Mouse (Mus musculus): ENCODE measurements around the gene Bcar3.
A peak's percentile ranks its signal among the peaks of the same experiment; 100 is the strongest.

The Bcar3 gene

DNA sequence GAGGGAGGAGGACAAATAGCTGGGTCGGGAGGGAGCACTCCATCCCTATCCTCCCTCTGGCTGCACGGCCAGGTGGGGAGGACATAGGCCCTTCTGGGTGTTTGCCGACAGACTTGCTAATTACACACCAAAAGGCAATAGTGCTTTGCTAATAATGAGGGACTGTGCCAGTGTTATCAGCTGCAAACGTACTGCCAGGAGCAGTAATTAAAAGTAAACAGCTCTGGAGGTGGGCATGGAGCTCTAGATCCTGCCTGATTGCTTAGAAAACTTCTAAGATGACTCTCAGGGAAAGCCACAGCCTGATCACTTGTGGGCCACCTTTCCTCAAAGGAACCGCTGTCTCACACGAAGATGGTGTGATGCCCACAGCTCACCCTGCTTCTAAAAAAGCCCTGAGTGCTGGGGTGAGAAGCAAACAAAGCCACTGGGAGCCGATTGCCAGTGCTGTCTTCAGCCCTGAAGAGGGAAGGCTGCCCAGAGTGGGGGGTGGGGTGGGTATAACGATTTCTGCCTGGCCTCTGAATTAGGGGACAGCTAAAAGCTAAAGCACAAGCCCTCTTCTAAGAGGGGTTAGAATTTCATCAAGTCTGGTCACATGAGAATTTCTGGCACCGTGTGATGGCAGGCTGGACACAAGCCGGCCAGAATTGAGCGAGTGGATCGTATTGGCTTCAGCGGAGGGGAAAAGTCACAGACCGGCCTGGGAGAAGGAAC lies 189.3 kb downstream of the Bcar3 start:
- no peak for DNase-seq (ENCODE audit: low read depth, low spot score)

DNA sequence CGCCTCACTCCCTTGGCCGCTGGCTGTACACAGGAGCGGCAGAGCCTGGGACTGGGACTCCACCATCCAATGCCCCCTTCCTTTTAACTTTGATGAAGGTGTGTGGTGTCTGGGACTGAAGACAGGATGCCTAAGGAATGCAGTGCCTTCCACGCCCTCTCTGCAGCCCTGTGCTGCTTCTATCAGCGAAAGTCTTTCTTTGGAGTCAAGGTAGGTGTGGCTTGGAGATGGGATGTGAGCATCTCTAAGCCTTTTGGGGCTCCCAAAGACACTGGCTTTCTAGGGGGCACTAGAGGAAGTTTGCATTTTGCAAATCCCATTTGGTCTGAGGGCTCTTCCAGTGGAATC lies 189.8 kb downstream of the Bcar3 start:
- DNase-seq (ENCODE audit: low read depth, low spot score): no peak

DNA sequence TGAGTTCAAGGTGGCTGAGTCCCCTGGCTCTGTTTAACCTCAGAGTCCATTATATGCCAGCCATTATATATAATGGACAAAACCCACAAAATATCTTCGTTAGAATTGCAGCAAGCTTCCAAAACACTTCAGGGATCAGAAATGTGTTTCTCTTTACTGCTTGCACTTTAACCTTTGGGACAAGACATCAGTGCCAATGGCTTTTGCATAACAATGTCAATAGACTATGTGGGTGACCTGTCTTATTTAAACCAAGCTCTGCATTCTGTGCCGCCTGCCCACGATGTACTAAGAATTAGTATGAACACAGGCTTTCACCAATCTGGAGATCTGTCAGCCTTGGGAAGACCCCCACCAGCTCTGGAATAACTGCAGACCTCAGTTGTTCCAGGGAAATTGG lies 190.4 kb downstream of the Bcar3 start:
- DNase-seq (ENCODE audit: low read depth, low spot score): no peak

DNA sequence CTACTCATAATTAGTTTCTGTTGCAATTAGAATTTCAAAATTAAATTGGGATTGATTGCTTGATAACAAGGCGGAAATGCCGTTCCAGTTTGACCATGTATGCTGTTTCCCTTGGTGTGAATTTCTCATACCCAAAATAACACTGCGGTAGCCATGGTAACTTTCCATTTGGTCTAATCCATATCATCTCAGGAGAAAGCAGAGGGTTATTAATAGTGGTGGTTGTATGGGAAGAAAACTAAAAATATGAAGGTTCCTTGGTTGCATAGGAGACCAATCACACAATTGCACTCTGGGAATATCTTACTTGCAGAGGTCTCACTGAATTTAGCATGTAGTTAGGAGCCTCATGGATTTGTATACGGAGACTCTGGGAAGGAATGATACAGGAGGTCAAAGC lies 191.8 kb downstream of the Bcar3 start:
- DNase-seq (ENCODE audit: low read depth, low spot score): no peak

DNA sequence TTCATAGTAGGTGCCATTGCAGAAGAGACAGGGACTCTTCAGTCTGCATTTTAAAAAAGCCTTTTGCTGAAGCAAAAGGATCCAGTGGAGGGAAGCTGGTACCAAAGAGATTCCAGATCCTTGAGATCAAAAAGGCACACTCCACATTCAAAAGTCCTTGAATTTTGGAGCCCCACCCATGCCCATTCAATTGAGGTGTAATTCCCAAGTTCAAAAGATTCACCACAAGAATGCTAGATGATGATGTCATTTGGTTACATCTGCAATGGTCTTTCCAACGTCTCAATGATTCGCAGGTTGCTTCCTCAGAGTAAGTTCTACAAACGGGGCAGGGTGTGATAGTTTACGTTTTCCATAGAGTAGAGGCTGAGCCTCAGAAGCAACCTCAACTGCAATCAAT lies 192.3 kb downstream of the Bcar3 start:
- no peak for DNase-seq (ENCODE audit: low read depth, low spot score)

DNA sequence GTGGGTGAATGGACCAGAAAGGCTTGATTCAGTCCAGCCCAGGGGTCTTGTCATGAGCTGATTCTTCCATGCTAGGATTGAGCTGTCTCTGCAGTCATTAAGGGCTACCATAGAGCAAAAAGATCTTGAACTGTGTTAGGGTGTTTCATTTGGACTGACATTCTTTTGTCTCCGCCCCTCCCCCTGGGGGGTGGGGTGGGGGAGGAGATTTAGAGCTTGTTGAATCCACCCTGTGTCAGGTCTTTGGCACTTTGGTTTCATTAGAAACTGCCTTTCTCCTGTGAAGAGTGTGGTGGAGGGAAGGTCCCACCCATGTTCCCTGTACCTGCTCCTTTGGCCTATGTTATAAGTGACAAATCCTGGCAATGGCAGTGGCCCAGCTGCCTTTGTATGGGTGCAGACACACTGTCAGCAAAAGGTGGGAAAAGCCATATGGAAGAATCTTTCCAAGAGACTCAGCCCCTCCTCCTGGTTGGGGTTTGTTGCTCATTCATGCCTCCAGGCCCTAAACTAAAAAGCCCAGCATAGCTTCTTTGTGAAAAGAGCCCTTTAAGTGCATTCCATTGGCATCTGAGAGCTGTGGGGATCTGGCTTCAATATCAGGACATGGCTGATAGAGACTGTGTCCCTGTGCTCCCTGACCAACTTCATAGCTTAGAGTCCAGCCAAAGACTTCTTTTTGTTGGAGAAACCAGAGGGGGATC lies 194.3 kb downstream of the Bcar3 start:
- no peak for DNase-seq (ENCODE audit: low read depth, low spot score)

DNA sequence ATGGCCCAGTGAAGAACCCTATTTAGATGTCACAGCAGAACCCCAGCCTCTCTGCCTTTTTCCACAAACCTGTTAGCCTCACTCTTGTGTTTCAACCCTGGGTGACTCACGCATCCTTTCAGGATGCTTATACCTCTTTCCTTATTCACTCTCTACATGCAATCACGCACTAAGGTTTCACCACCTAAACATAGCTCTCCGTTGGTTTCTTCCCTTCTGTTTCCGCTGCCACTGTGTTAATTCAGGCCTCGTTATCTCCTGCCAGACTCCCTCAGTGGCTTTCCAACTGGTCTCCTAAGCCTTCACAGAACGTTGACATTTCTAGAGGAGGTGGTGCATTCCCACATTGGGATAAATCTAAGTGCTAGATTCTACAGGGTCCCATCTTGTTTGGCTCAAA lies 196.6 kb downstream of the Bcar3 start:
- DNase-seq (ENCODE audit: low read depth, low spot score): no peak

DNA sequence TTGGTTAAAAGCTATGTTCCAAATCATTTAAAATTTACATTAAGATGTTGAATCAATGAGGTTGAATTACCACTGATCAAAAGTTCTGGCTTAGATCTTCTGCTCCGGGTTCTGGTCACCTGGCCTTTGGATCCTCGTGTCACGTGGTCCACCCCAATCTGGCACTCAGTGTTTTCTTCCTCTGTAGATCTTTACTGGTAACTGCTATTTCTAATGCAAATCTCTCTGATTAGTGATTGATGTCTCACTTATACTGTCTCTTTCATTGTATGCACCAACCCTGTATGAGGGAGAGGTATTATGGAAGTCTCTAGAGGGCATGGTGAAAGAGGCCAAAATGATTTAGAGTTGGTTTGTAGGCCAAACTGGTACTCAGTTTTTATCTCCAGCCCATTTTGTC lies 198.1 kb downstream of the Bcar3 start:
- DNase-seq (ENCODE audit: low read depth, low spot score): no peak

DNA sequence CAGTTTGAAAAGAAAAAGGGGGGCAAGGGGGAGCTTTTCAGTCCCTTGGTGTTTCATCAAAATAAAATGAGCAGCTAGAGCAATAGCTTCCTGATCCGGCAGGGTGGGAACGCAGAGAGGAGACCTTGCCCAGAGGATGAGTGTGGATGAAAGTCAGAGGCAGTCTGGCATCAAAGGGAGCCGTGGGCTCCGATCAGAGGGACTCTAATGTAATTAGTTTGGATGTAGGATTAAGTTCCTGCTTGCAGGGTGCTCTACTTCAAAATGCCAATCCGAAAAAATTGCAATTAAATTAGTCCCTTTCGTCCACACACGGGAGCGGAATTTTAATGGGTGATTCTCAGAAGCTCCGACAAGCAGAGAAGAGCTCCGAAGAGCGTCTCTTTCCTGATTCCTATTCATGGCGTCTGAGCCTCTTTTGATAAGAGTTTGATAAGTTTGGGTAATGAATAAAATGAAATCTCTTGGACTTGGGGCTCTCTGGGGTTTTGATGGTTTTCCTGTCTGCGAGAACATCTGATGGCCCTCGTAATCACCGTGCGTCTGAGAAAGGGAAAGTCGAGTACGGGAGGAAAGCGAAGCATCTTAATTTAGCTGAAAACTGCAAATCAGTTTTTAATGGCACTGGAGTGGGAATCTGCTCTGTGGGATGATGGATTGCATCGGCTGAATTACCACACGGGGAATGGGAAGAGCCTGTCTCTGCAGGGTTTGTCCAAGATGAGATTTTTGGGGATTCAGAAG lies 199.1 kb downstream of the Bcar3 start:
- no peak for DNase-seq (ENCODE audit: low read depth, low spot score)

DNA sequence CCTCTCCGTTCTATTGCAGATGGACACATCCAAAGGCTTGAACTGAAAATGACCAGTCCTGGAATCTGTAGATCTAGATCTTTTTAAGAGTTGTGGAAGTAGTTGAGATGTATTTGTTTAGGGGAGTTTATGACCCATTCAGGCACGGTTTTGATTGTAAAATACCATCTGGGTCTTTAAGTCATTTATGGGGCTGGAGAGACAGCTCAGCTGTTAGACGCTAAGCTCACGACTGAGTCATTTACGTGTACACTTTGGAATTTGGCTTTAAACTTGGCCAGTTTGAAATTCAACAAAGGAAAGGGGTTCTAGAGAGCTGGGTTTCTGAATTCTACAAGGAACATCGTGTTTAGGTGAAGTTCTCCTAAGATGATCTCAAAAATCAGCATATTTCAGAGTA lies 200.8 kb downstream of the Bcar3 start:
- DNase-seq (ENCODE audit: low read depth, low spot score): no peak

DNA sequence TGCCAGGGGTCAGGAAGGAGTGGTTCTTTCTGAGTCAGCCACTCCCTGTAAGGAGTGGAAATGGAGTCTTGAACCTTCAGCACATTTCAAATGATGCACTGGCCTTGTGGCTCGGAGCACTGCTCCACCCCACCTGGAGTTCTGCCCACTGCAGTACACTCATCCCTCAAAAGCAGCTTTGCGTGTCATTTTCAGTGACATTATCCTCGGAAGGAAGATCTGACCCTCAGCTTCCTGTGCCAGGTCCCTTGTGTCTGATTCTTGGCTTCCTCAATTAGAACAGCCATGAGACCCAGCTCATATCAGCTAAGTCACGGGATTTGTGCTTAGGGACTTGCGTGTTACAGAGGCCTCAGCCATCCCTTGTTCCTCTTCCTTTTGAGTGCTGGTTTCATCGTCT lies 203.9 kb downstream of the Bcar3 start:
- no peak for DNase-seq (ENCODE audit: low read depth, low spot score)

DNA sequence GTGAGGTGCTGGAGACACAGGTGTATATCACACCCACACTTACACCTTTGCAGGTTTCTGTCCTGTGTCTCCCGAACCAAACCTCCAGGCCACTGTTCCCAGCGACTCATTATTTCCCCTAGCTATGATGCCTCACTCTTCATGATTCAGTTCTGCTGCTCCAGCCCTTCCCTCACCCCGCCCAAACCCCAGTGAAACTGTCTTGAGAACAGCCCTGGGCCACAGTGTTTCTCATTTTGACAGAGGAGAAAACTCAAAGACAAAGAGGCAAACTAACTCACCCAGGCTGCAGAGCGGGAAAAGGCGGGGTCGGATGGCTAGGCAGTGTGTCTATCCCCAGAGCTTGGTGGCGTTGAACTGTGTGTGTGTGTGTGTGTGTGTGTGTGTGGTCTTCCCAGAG lies 204.6 kb downstream of the Bcar3 start:
- no peak for DNase-seq (ENCODE audit: low read depth, low spot score)

DNA sequence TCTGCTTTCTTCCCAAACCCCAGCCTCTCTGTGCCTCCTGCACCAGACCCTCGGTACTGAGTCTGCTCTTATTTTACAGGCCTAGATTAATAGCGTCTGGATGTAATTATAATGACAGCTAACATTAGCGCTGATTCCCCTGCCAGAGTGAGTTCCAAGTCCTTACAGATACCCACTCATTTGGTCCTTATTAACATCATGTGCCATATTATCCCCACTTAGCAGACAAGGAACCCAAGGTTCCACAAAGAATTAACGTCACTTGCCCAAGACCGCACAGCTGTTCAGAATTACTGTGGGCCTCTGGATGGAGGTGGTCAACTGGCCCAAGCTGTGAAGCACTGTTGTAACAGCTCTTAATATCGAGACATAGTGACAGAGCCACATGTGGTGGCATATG lies 205.7 kb downstream of the Bcar3 start:
- no peak for DNase-seq (ENCODE audit: low read depth, low spot score)

DNA sequence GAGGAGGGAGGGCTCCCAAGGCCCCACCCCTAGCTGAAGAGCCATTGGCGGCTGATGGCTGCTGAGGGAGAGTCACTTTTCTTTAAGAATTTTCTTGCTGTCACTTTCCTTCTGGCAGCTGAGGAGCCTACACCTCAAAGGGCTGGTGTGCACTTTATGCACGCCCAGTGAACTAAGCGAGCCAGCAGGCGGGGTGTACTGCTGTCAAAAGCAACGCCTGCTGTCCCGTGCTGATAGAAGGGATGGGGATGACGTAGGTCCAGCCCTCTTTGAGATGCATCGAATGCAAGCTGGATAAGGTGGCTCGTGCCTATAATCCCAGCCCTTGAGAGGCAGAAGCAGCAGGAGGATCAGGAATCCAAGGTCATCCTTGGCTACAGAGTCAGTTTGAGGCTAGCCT lies 207.0 kb downstream of the Bcar3 start:
- DNase-seq (ENCODE audit: low read depth, low spot score): no peak

DNA sequence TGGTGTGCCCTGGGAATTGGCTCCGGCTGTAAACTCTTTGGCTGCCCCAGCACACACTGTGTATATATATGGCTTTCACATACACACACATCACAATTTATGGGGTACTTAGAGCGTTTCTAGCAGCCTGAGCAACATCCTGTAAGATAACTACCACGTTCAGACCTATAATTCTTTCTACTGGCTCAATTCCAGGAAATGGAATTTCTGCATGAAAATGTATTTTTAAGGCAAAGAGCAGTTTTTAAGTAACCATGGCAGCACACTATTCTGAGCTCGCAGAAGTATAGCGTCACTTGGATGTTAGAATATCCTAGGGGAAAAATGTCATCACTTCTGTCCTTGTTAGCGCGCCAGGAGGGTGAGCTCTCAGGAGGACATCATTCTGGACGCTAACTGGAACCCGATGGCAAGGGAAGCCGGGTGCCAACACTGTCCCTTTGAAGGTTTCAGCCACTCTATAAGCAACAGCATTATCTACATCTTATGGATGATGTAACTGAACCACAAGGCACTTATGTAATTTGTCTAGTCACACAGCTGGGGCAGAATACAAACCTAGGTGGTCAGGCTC lies 212.5 kb downstream of the Bcar3 start:
- DNase-seq (ENCODE audit: low read depth, low spot score): no peak

DNA sequence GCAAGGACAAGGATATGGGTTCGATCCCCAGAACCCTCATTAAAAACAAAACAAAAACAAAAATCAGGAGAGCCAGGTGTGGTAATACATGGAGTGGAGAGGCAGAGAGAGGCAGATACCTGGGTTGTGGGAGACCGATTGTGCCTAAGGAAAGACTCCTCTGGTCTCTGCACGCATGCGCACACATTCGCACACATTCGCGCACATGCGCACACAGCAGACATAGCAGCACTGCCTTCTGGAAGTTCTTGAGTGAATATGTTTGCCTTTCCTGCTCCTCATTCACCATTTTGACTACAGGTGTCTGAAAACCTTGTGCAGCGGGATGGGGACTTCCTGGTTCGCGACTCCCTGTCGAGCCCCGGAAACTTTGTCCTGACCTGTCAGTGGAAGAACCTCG lies 213.9 kb downstream of the Bcar3 start:
- no peak for DNase-seq (ENCODE audit: low read depth, low spot score)

DNA sequence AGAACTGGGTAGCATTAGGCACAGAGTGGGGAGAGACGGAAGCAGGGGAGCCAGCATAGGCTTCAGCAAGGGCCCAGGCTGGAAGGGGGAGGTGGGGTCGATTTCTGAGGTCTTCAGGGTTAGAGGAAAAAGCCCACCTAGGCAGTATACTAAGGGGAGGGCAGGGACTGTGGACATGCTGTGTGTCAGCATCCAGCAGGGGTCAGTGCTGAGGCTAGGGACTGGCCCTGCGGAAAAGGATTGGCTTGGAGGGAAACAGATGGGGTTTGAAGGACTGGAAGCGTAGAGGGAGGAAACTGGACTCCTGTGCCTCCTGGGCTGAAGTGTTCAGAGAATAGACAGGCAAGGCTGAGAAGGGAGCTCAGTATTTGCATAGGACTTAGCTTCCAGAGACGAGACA lies 215.1 kb downstream of the Bcar3 start:
- peak; percentile 51 for DNase-seq (ENCODE audit: low read depth, low spot score)

DNA sequence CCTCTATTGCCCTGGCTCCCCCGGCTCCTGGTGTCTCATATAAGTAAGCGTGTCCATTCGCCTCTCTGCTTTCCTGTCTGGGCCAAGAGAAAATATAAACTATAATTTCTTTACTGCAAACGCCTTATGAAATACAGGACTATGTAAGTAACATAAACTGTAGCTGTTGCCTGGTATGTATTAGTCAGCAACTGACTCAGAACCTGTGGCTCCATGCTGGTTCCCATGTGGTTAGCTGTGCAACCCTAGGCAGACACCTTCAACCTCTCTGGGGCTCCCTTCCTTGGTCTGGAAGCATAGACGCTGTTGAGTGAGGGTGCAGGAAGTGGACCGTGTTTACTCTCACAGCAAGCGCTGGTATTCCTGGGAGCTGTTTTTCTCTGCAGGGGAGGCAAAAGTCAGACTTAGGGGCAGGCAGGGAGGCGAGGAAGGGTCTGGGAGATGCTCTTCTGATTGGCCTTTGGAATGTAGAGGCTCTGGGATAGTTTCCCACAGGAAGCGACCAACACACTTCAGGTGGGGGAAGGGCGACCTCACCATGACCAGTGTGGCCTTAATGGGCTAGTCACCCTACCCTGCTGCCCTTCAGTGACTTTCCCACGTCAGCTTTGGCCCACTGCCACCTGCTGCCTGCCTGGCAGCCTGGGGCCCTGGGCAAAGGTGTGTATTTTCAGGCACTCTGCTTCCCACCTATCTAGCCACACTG lies 215.8 kb downstream of the Bcar3 start:
- DNase-seq (ENCODE audit: low read depth, low spot score): no peak

DNA sequence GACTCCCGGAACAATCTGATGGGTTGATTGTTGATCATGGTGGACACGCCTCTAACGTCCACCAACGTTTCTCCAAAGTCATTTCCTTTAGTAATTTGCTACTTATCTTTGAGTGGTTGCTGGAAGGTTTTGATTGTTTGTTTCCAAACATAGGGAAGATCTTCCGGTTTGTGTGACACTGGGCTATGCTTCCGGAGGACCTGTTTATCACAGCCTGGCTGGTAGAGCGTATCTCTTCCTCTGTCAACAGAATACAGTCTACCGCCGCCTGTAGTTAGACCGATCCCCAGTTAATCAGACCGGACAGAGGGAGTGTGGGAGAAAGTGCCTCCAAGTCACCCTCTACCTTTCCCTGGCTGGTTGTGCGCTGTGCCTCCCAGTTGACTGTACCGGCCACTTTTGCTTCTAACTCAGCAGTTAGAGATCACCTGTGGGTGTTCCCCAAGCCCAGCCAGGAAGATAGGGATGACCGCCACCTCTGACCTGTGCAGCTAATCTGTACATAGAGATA lies 216.4 kb downstream of the Bcar3 start:
- DNase-seq (ENCODE audit: low read depth, low spot score): no peak

DNA sequence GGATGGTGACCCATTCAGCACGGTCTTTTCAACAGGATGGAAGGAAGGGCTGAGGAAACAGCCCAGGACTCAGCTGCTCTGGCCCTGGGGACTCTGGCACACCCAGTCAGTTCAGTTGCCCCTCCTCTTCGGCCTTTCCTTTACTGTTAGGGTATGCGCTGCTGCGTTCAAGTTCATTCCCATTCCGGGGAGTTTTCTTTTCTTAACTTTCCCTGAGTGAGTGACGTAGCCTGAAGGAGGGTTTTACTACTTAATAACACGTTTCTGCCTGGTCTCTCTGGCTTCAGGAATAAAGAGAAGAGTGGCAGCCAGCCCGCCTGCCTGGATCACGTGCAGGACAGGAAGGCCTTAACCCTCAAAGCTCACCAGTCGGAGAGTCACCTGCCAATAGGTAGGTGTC lies 217.0 kb downstream of the Bcar3 start:
- no peak for DNase-seq (ENCODE audit: low read depth, low spot score)

DNA sequence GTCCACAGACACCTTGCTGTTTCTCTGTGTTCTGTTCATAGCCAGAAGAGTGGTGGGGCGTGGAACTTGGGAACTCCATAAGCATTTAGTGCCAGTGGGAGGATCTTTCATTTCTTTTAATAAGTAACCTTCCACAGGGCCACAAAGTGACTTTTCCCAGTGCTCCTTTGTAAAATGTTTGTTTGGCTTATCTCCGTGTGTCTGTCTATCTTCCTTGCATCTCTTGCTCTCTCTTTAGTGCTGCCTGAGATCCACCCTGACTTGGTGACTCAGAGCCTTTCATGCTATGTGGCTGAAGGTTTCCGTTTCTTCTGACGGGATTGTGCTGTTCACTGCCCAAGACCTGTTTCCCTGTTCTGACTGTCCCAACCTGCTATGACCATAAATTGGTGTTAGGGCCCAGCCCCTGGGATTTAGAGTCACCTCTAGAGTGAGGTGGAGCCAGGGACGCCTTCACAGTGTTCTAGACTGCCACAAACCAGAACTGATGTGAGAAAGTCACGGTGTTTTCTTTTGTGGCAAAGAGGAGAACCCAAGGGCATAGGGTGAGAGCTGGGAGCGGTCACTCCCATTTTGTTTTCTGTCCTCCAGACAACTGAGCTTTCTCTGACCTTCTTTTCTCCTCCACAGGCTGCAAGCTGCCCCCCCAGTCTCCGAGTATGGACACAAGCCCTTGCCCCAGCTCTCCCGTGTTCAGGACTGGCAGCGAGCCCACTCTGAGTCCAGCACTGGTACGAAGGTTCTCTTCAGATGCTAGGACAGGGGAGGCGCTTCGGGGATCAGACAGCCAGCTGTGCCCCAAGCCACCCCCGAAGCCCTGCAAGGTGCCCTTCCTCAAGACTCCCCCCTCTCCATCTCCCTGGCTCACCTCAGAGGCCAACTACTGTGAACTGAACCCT lies 218.0 kb downstream of the Bcar3 start:
- DNase-seq (ENCODE audit: low read depth, low spot score): no peak
